In the genomic region with DNA sequence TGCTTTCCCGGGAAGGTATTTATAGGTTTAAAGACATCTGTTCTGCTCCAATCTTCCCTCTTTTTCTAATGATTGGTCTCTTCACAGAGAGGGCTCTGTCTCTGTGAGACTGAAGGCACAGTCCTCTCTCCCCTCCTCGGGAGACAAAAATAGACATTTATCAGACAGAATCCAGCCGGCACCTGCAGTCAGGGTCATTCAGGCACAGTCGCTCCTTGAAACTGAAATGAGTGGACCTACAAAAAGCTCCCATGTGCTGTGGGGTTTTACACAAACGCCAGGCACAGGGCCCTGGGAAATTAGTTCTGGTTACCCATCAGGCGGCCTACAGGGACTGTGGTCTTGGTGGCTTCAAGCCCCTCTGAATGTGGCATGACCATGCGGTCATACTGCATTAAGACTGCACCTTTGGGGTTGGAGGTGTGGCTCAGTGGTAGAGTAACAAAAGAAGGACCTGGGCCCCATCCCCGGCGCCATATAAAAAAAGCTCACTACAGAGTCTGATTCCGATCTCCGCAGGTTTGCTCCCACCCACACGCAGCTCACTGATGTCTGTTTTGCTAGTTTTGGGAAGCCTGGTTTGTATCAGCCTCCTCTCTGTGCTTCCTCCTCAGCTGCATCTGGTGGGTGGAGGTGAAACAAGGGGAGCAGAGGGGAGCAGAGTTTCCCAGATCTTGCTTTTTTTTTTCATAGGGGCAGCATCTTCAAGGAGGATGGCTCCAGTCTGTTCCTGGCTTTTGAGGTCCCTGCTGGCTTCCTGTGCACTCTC, we compare ENCODE assay signal across 11 mouse cellular contexts. TPM values are rescaled to one million over a fixed set of nuclear protein-coding genes. Genes with fewer than 3 reads are reported as not detected.
A peak's percentile ranks its signal among the peaks of the same experiment; 100 is the strongest.
DNase-seq lines count a peak whose midpoint lies in the region; ATAC-seq and TF ChIP-seq lines count a peak whose summit lies in the region.
"Had no signal": no experiment of that assay in that cellular context is flagged by ENCODE, and none has a peak within 500 bp of the region (broad histone marks: within the 10 kb centered on the region; RNA-seq: fewer than 3 reads in every experiment).

No protein-coding gene starts in this region.

- H3K79me2 ChIP-seq in MEL (ENCODE audit: control insufficient read depth, insufficient read depth, low read length, poor library complexity): no peaks in the 10 kb centered on the region

- peak overlapping the region; percentile 37 for H3K27ac ChIP-seq in MEL (ENCODE audit: control insufficient read depth, low read depth, low read length)
- no peak overlapping the region for H3K27ac ChIP-seq in embryonic facial prominence, embryonic 13.5 days
- H3K27ac ChIP-seq in midbrain, embryonic 16.5 days (ENCODE audit: low read length): peak overlapping the region; percentile 57
- H3K27ac ChIP-seq: limb, embryonic 15.5 days had no signal

- peaks cover 0 to 30% of the 10 kb centered on the region in 2 experiments; a peak in 3 of 4 replicates for H3K4me1 ChIP-seq in MEL (ENCODE audit: control insufficient read depth in 1 of 2, insufficient read depth in 2 of 2, low read length in 2 of 2)
- peaks cover 40% of the 10 kb centered on the region for H3K4me1 ChIP-seq in embryonic facial prominence, embryonic 13.5 days
- H3K4me1 ChIP-seq in midbrain, embryonic 16.5 days (ENCODE audit: control insufficient read depth, insufficient read depth, low read length): peaks cover 22% of the 10 kb centered on the region

- H3K4me3 ChIP-seq in MEL (ENCODE audit: control insufficient read depth in 1 of 2, insufficient read depth in 1 of 2, low read depth in 2 of 2, low read length in 2 of 2): peak overlapping the region; percentile 11 to 20; a peak in 3 of 4 replicates
- H3K4me3 ChIP-seq in embryonic facial prominence, embryonic 13.5 days: no peak overlapping the region
- H3K4me3 ChIP-seq in midbrain, embryonic 16.5 days (ENCODE audit: low read depth, low read length): no peak overlapping the region
- H3K4me3 ChIP-seq: limb, embryonic 15.5 days; megakaryocyte, embryonic 14.5 days had no signal

- no peak overlapping the region for H3K4me2 ChIP-seq in embryonic facial prominence, embryonic 13.5 days
- no peak overlapping the region for H3K4me2 ChIP-seq in midbrain, embryonic 16.5 days (ENCODE audit: low read length)
- H3K4me2 ChIP-seq: limb, embryonic 15.5 days had no signal

- no peak for TF ChIP-seq CTCF in MEL (IDR thresholded peaks at IDR 0.05 in 2 of 3, conservative IDR thresholded peaks at IDR 0.05 in 1 of 3; ENCODE audit: control insufficient read depth in 1 of 3, insufficient read depth in 1 of 3, low read depth in 2 of 3, low read length in 3 of 3, poor library complexity in 1 of 3, severe bottlenecking in 1 of 3)

- no peak for ATAC-seq in embryonic facial prominence, embryonic 13.5 days (ENCODE audit: insufficient number of reproducible peaks, insufficient read depth, low FRiP score, low TSS enrichment, low read depth)
- no peak for ATAC-seq in midbrain, embryonic 16.5 days

- 53% methylated on average over 12 of the region's 12 CpGs for WGBS in embryonic facial prominence, embryonic 13.5 days
- 60% methylated on average over 12 of the region's 12 CpGs for WGBS in midbrain, embryonic 16.5 days

- no peak for TF ChIP-seq EP300 in MEL (IDR thresholded peaks at IDR 0.05; ENCODE audit: low read depth in 1 of 2, low read length in 2 of 2)

- H3K36me3 ChIP-seq in MEL (ENCODE audit: control insufficient read depth in 1 of 2, insufficient read depth in 2 of 2, low read length in 2 of 2): peaks cover 0 to 14% of the 10 kb centered on the region in 2 experiments; a peak in 2 of 4 replicates
- peaks cover 20% of the 10 kb centered on the region; the same call in 1 of the 2 replicates for H3K36me3 ChIP-seq in embryonic facial prominence, embryonic 13.5 days
- peaks cover 5% of the 10 kb centered on the region; the same call in 1 of the 2 replicates for H3K36me3 ChIP-seq in midbrain, embryonic 16.5 days (ENCODE audit: control insufficient read depth, insufficient read depth, low read length)

- no peak for TF ChIP-seq POLR2A in MEL (IDR thresholded peaks at IDR 0.05; ENCODE audit: control insufficient read depth in 1 of 2, insufficient read depth in 1 of 2, low read depth in 1 of 2, low read length in 2 of 2, poor library complexity in 1 of 2)

- peak overlapping the region; percentile 47 for H3K9ac ChIP-seq in MEL (ENCODE audit: control insufficient read depth, low read depth, low read length, poor library complexity, severe bottlenecking)
- peak overlapping the region; percentile 40; the same call in 1 of the 2 replicates for H3K9ac ChIP-seq in embryonic facial prominence, embryonic 13.5 days
- H3K9ac ChIP-seq in midbrain, embryonic 16.5 days (ENCODE audit: low read depth, low read length): no peak overlapping the region; the same call in 1 of the 2 replicates
- H3K9ac ChIP-seq: limb, embryonic 15.5 days had no signal

- H3K9me3 ChIP-seq in MEL (replicated peaks; ENCODE audit: insufficient read depth, low read length): no peaks in the 10 kb centered on the region
- H3K9me3 ChIP-seq in embryonic facial prominence, embryonic 13.5 days: no peaks in the 10 kb centered on the region
- no peaks in the 10 kb centered on the region for H3K9me3 ChIP-seq in midbrain, embryonic 16.5 days (replicated peaks; ENCODE audit: control insufficient read depth, low read length, poor library complexity, severe bottlenecking)
- H3K9me3 ChIP-seq: limb, embryonic 15.5 days; megakaryocyte, embryonic 14.5 days had no signal

- DNase-seq in layer of hippocampus, adult 9-11 months: peak; percentile 75
- DNase-seq in layer of hippocampus, adult 11-12 months (ENCODE audit: low spot score): no peak
- DNase-seq in MEL (ENCODE audit: low read depth, low spot score): peak; percentile 57
- DNase-seq in Muller cell, postnatal 12 days (ENCODE audit: inconsistent ontology term): no peak
- no peak for DNase-seq in ovary, postnatal 36 days (ENCODE audit: low spot score)
- DNase-seq: kidney, adult 11 months; thymus, postnatal 36 days had no signal

- H3K27me3 ChIP-seq in MEL (ENCODE audit: control insufficient read depth in 1 of 2, insufficient read depth in 2 of 2, low read length in 2 of 2): no peaks in the 10 kb centered on the region
- H3K27me3 ChIP-seq in embryonic facial prominence, embryonic 13.5 days: no peaks in the 10 kb centered on the region
- no peaks in the 10 kb centered on the region for H3K27me3 ChIP-seq in midbrain, embryonic 16.5 days (ENCODE audit: control insufficient read depth, insufficient read depth, low read depth, low read length)
- H3K27me3 ChIP-seq: limb, embryonic 15.5 days had no signal

- TF ChIP-seq RAD21 in MEL (IDR thresholded peaks at IDR 0.05; ENCODE audit: low read depth, low read length): no peak

TF ChIP-seq in MEL, 35 proteins besides CTCF, POLR2A, EP300 and RAD21:
- TF ChIP-seq TBP (IDR thresholded peaks at IDR 0.05; ENCODE audit: low read depth, low read length) (peak; percentile 45; the same call in 1 of the 2 replicates), ZNF384 (IDR thresholded peaks at IDR 0.05; ENCODE audit: low read depth, low read length) (peak; percentile 56), SMC3 (IDR thresholded peaks at IDR 0.05; ENCODE audit: low read depth, low read length) (no peak)

RNA-seq across cellular contexts. Expression of a gene that starts 13.2 kb away (rescaled TPM):
- 4.6 and 5.9 TPM in 2 replicates for total RNA-seq in MEL (2012; rRNA removed)
- polyA plus RNA-seq in MEL (2012; ENCODE audit: insufficient read depth in 1 of 2, insufficient read length in 2 of 2, low read depth in 1 of 2, low replicate concordance in 2 of 2, missing spikeins in 1 of 2): 10 to 100 TPM in 1 of 2 experiments, not detected in 1; 35.7 TPM
- 45.0 and 47.6 TPM in 2 replicates for polyA plus RNA-seq in embryonic facial prominence, embryonic 13.5 days (2015; fragmentation: Nextera tagmentation; extraction: Ambion mirVana)
- 56.0 and 61.5 TPM in 2 replicates for polyA plus RNA-seq in midbrain, embryonic 16.5 days (2015; fragmentation: Nextera tagmentation; extraction: Ambion mirVana)

RNA-seq across cellular contexts. Expression of a gene that starts 40.1 kb away (rescaled TPM):
- total RNA-seq in MEL (2012; rRNA removed): 6.4 and 7.3 TPM in 2 replicates
- 10 to 100 TPM in 1 of 2 experiments, not detected in 1; 21.2 TPM for polyA plus RNA-seq in MEL (2012; ENCODE audit: insufficient read depth in 1 of 2, insufficient read length in 2 of 2, low read depth in 1 of 2, low replicate concordance in 2 of 2, missing spikeins in 1 of 2)
- 25.3 and 27.9 TPM in 2 replicates for polyA plus RNA-seq in embryonic facial prominence, embryonic 13.5 days (2015; fragmentation: Nextera tagmentation; extraction: Ambion mirVana)
- 30.5 and 31.5 TPM in 2 replicates for polyA plus RNA-seq in midbrain, embryonic 16.5 days (2015; fragmentation: Nextera tagmentation; extraction: Ambion mirVana)

RNA-seq across cellular contexts. Expression of a gene that starts 42.8 kb away (rescaled TPM):
- total RNA-seq in MEL (2012; rRNA removed): 11.6 and 13.7 TPM in 2 replicates
- 10 to 100 TPM in 1 of 2 experiments, not detected in 1; 14.2 TPM for polyA plus RNA-seq in MEL (2012; ENCODE audit: insufficient read depth in 1 of 2, insufficient read length in 2 of 2, low read depth in 1 of 2, low replicate concordance in 2 of 2, missing spikeins in 1 of 2)
- 21.7 and 22.0 TPM in 2 replicates for polyA plus RNA-seq in embryonic facial prominence, embryonic 13.5 days (2015; fragmentation: Nextera tagmentation; extraction: Ambion mirVana)
- polyA plus RNA-seq in midbrain, embryonic 16.5 days (2015; fragmentation: Nextera tagmentation; extraction: Ambion mirVana): 21.8 and 24.8 TPM in 2 replicates

RNA-seq across cellular contexts. Expression of a gene that starts 54.9 kb away (rescaled TPM):
- 8.6 and 14.1 TPM in 2 replicates for total RNA-seq in MEL (2012; rRNA removed)
- 10 to 100 TPM in 1 of 2 experiments, not detected in 1; 11.2 TPM for polyA plus RNA-seq in MEL (2012; ENCODE audit: insufficient read depth in 1 of 2, insufficient read length in 2 of 2, low read depth in 1 of 2, low replicate concordance in 2 of 2, missing spikeins in 1 of 2)
- polyA plus RNA-seq in embryonic facial prominence, embryonic 13.5 days (2015; fragmentation: Nextera tagmentation; extraction: Ambion mirVana): 20.6 and 21.8 TPM in 2 replicates
- polyA plus RNA-seq in midbrain, embryonic 16.5 days (2015; fragmentation: Nextera tagmentation; extraction: Ambion mirVana): 18.4 and 23.1 TPM in 2 replicates

Comparison
In these comparisons a context has a peak if more than half of its experiments do, and no peak if none do; other contexts are left out.
1. DNase-seq: peak in layer of hippocampus, adult 9-11 months (single experiment) and MEL (single experiment); none in layer of hippocampus, adult 11-12 months (single experiment), Muller cell, postnatal 12 days (single experiment) and ovary, postnatal 36 days (single experiment).
2. H3K4me3 ChIP-seq: peak in MEL (2 of 2); none in embryonic facial prominence, embryonic 13.5 days (single experiment) and midbrain, embryonic 16.5 days (single experiment).